Mouse (Mus musculus) heart, adult 2 months (tissue): ENCODE data around the gene Trpc4ap. TPM values are rescaled to one million over a fixed set of nuclear protein-coding genes. Genes with fewer than 3 reads are reported as not detected.

ENCODE experiments used
- DNase-seq, 2 experiments: peaks; one replicate each; pipeline ENCODE4 v3.0.0; 2021
- H3K27ac ChIP-seq: fragments of 200-600 bp; 2 replicates; pipeline ENCODE4 v1.8.1; 2022
- H3K27me3 ChIP-seq: fragments of 200-500 bp; 2 replicates; pipeline ENCODE4 v1.6.1; 2012; ENCODE audit warnings: mild to moderate bottlenecking, low read length, inconsistent platforms, mixed read lengths; ENCODE audit not compliant: control insufficient read depth, insufficient read depth
- H3K36me3 ChIP-seq: fragments of 200-500 bp; 2 replicates; pipeline ENCODE4 v1.6.1; 2012; ENCODE audit warnings: low read length, inconsistent platforms; ENCODE audit not compliant: control insufficient read depth, insufficient read depth
- H3K4me1 ChIP-seq: fragments of 200-500 bp; 2 replicates; pipeline ENCODE4 v1.6.1; 2011; ENCODE audit warnings: low read length; ENCODE audit not compliant: control insufficient read depth, insufficient read depth
- H3K4me3 ChIP-seq: fragments of 200-600 bp; 2 replicates; pipeline ENCODE4 v1.8.1; 2022
- H3K79me2 ChIP-seq: fragments of 200-500 bp; replicated peaks from 2 replicates; pipeline ENCODE4 v1.6.1; 2012; ENCODE audit warnings: mild to moderate bottlenecking, inconsistent platforms, low read length, moderate library complexity, mixed read lengths; ENCODE audit not compliant: control insufficient read depth, insufficient read depth
- H3K9ac ChIP-seq: fragments of 200-500 bp; 2 replicates; pipeline ENCODE4 v1.6.1; 2012; ENCODE audit warnings: low read depth, mild to moderate bottlenecking, control low read depth, inconsistent platforms, low read length, mixed read lengths
- CTCF ChIP-seq: fragments of 200-600 bp; IDR thresholded peaks from 2 replicates; pipeline ENCODE4 v1.8.1; 2022; ENCODE audit warnings: antibody characterized with exemption, mild to moderate bottlenecking, moderate library complexity
- EP300 ChIP-seq: fragments of 200-500 bp; IDR thresholded peaks from 2 replicates; pipeline ENCODE4 v1.6.1; 2011; ENCODE audit warnings: low read depth, low read length, control low read depth; ENCODE audit not compliant: insufficient read depth
- POLR2A ChIP-seq: fragments of 200-500 bp; IDR thresholded peaks from 2 replicates; pipeline ENCODE4 v1.6.1; 2011; ENCODE audit warnings: mild to moderate bottlenecking, low read depth, low read length, control low read depth; ENCODE audit not compliant: insufficient read depth
- WGBS: fragments of 180-500 bp; shearing (Covaris S2); methylation state at CpG from one replicate; pipeline ENCODE4 v1.1.7; 2018; 5-methylcytosine and 5-hydroxymethylcytosine counted together
- intact Hi-C: fragments of 180-260 bp; cut with DNase I; formaldehyde crosslinking; loops from one replicate; pipeline ENCODE4 v1.15.1; 2025
- polyA plus RNA-seq: library from polyadenylated mRNA; depleted of rRNA; stranded (reverse); fragments of >200 nt; gene quantifications from 2 replicates; pipeline ENCODE4 v1.2.3, GENCODE M21; 2012
- total RNA-seq, 2 experiments: library from RNA; stranded (reverse); gene quantifications; 2 replicates each; pipeline ENCODE4 v1.2.3; 2021

Trpc4ap gene
- total and polyA plus RNA-seq, 3 experiments = 77.0 to 95.6 (median 84.9) TPM

- DNase-seq = no peak
- no peaks in the 10 kb centered on the region for H3K27me3 ChIP-seq
- TF ChIP-seq EP300 = no peak
- TF ChIP-seq POLR2A = no peak
- TF ChIP-seq CTCF = no peak
- no peak overlapping the region for H3K4me3 ChIP-seq
- intact Hi-C loops = no loop called here
- WGBS = 78% methylated on average over 4 of the region's 4 CpGs
- H3K4me1 ChIP-seq = peaks cover 4% of the 10 kb centered on the region
- no peak overlapping the region for H3K9ac ChIP-seq
- no peak overlapping the region for H3K27ac ChIP-seq
- H3K79me2 ChIP-seq = peaks cover 11% of the 10 kb centered on the region
- peaks cover 20% of the 10 kb centered on the region for H3K36me3 ChIP-seq
Measured at GRCm38 (mm10) chr2:155689211-155689610, 3.0 kb downstream of the Trpc4ap start.

GRCm38 (mm10) chr2:155687746-155688145, 4.4 kb downstream of the Trpc4ap start:
- no peak for DNase-seq
- Histone ChIP-seq H3K36me3 (peaks cover 20% of the 10 kb centered on the region), H3K27me3 (no peaks in the 10 kb centered on the region), H3K79me2 (peaks cover 15% of the 10 kb centered on the region), H3K4me3 (no peak overlapping the region), H3K9ac (no peak overlapping the region), H3K4me1 (peaks cover 4% of the 10 kb centered on the region), H3K27ac (no peak overlapping the region)
- 91% methylated on average over 11 of the region's 11 CpGs for WGBS
- TF ChIP-seq CTCF = no peak
- intact Hi-C loops = no loop called here

GRCm38 (mm10) chr2:155686572-155686971, 5.6 kb downstream of the Trpc4ap start:
- WGBS = 60% methylated on average over 5 of the region's 5 CpGs
- Histone ChIP-seq H3K4me3 (no peak overlapping the region), H3K27ac (no peak overlapping the region), H3K36me3 (peaks cover 20% of the 10 kb centered on the region), H3K27me3 (no peaks in the 10 kb centered on the region), H3K4me1 (peaks cover 6% of the 10 kb centered on the region), H3K79me2 (peaks cover 17% of the 10 kb centered on the region), H3K9ac (no peak overlapping the region)
- intact Hi-C loops = no loop called here
- DNase-seq = no peak
- TF ChIP-seq EP300 (no peak), CTCF (no peak), POLR2A (no peak)

- WGBS = 90% methylated on average over 5 of the region's 5 CpGs
- intact Hi-C loops = no loop called here
- Histone ChIP-seq H3K27ac (no peak overlapping the region), H3K27me3 (no peaks in the 10 kb centered on the region), H3K36me3 (peaks cover 16% of the 10 kb centered on the region), H3K9ac (no peak overlapping the region), H3K4me3 (no peak overlapping the region), H3K79me2 (peaks cover 11% of the 10 kb centered on the region), H3K4me1 (peaks cover 8% of the 10 kb centered on the region)
- TF ChIP-seq EP300 (no peak), POLR2A (no peak), CTCF (no peak)
- DNase-seq = no peak
Measured at GRCm38 (mm10) chr2:155683821-155684220, 8.4 kb downstream of the Trpc4ap start.

GRCm38 (mm10) chr2:155683137-155683536, 9.0 kb downstream of the Trpc4ap start:
- Histone ChIP-seq H3K36me3 (peaks cover 16% of the 10 kb centered on the region), H3K4me1 (peaks cover 8% of the 10 kb centered on the region), H3K27me3 (no peaks in the 10 kb centered on the region), H3K79me2 (peaks cover 11% of the 10 kb centered on the region), H3K9ac (no peak overlapping the region), H3K27ac (no peak overlapping the region), H3K4me3 (no peak overlapping the region)
- TF ChIP-seq CTCF = no peak
- TF ChIP-seq EP300 = no peak
- no peak for TF ChIP-seq POLR2A
- 82% methylated on average over 3 of the region's 3 CpGs for WGBS
- no peak for DNase-seq
- intact Hi-C loops = no loop called here

GRCm38 (mm10) chr2:155681874-155682273, 10.3 kb downstream of the Trpc4ap start:
- peaks cover 13% of the 10 kb centered on the region for H3K36me3 ChIP-seq
- WGBS = 79% methylated on average over 2 of the region's 2 CpGs
- intact Hi-C loops = no loop called here
- H3K4me1 ChIP-seq = peaks cover 8% of the 10 kb centered on the region
- no peak overlapping the region for H3K9ac ChIP-seq
- DNase-seq = no peak
- no peak overlapping the region for H3K4me3 ChIP-seq
- peaks cover 13% of the 10 kb centered on the region for H3K79me2 ChIP-seq
- no peak overlapping the region for H3K27ac ChIP-seq
- TF ChIP-seq CTCF (no peak), POLR2A (no peak), EP300 (no peak)
- no peaks in the 10 kb centered on the region for H3K27me3 ChIP-seq
